Mouse (Mus musculus): ENCODE data around the gene Jmy.

Gene Jmy

DNA sequence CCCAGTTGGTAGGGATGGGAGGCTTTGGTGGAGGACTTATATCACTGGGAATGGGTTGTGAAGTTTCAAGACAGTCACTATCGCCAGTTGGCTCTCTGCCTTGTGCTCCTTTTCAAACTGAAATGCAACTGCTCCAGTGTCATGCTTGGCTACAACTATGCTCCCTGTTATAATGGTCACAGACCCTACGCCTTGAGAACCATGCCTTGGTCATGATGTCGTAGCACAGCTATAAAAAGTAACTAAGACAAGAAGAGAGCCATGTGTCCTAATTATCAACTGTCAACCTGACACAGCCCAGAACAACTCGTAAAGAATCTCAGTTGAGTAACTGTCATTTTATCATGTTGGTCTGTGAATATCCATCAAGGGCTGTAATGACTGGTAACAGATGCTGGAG lies 41.0 kb downstream of the Jmy start:
- DNase-seq = no peak

DNA sequence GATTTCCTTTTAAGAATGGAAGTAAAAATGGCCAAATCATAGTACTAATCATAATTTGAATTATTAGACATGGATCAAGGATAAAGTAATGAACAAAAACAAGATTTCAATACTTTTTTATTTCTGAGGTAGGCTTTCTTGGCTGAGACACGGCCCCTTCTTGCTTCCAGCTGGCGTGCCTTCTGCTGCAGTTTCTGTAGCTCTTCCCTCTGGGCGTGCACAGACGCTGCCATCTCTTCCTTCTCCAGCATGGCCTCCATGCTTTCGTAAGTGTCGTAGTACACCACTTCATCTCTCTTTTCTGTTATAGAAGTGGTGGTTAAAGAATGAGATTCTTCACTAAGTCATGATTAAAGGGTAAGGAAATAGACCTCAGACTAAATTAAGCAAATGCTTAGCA lies 46.3 kb downstream of the Jmy start:
- no peak for DNase-seq

DNA sequence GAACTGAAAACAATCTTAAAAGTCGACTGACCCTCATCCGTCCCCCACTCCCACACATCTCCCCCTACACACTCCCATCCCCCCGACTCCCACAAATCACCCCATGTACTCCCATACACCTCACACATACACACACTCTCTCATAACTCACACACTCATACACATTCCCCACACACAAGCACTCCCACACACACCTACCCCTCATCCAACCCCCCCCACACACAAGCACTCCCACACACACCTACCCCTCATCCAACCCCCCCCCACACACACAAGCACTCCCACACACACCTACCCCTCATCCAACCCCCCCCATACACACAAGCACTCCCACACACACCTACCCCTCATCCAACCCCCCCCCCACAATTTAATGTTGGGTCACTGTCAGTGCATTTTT lies 59.4 kb downstream of the Jmy start:
- DNase-seq = no peak

DNA sequence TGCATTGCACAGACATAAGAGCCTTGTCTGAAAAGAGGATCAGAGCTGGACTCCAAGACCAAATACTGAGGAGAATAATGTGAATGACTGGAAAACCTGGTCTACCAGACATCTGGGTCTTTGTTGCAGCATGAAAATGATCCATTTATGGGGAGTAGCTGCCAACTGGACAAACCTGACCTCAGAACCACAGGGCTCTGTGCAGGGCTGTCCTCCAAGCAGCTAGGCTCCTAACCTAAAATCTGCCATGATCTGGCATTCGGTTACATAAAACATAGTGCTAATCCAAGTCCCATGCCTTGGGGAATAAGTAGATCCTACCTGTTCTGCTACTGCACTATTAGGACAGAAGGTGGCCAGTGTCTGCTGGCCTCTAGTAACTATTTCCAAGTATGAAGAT lies 70.4 kb downstream of the Jmy start:
- DNase-seq = no peak

DNA sequence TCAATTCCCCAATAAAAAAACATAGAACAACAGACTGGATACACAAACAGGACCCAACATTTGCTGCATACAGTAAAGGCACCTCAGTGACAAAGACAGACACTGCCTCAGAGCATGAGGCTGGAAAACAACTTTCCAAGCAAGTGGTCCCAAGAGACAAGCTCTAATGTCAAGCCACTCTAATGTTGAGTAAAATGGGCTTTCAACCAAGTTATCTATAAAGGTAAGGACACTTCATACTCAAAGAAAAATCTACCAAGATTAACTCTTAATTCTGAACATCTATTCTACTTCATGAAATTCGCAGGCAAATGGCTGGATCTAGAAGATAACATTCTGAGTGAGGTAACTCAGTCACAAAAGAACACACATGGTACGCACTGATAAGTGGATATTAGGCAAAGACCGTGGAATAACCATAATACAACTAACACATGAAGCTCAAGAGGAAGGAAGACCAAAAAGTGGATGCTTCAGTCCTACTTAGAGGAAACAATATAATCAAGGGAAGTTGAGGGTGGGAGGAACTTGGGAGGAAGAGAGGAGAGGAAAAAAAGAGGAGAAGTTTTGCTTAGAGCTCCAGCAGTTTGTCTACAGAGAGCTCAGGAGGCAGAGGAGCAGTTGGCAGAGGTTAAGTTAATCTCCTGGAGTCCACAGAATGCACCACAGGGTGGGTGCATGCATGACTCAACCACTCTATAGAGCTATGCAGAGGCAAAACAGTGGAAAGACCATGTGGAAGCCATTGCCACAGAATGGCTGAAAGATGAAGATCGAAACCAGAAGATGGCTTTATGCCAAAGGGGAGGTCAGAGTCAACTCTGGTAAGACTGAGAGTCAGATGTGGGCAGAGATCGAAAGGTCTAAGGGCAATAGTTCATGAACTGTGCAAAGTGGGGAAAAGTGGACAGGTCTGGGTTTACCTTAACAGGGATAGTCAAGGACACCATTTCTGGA lies 71.4 kb downstream of the Jmy start:
- DNase-seq = peak; percentile 31 to 39

DNA sequence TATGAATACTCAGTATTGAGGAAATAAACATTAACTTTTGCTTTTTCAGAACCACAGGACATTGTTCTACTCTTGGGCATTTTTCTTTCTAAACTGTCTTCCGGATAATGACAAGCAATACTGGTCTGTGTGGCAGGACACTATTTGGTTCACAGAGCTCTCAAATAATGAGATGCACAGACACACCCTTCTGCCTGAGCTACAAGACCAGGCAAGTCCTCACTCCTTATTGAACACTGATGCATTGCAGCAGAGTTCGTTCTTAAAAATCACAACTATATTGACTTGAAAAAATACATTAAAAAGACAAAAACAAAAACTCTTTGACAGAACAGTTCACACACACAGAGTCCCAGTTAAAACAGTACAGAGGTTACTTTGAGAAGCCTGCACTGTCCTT lies 76.4 kb downstream of the Jmy start:
- DNase-seq = no peak

DNA sequence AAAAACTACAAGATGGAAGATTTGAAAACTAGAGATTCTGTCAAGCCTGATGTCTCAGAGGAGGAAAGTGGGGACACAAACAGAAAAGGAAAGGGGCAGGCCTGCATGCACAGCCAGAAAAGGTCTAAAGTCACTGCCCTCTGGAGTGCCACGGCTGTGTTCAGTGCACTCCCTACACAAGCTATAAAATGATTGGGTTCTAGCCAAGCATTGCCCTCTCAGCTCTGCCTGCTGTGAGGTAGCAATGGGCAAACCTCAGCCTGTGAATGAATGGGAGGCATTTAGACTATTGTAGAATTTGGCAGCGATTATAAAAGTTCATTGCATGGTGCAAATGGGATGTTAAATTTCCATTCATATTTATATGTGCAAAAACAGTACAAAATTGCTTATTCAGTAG lies 79.8 kb downstream of the Jmy start:
- DNase-seq = no peak

DNA sequence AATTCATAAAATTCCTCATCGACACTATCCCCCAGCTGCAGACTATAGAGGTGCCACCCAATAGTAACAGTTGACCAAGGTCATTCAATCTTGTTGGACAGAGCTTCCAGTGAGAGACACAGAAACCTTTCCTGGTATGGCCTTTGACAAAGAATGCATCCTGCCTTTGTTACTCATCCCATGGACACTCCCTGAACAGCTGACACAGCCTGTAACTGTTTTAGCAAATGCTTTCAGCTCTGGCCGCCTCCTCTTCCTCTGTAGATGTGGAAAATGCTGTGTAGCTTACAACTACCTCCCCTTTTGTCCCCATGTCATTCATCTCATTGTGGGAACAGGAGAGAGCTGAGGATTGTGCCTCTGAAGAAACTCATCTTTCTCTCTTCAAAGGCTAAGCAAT lies 81.3 kb downstream of the Jmy start:
- DNase-seq = no peak

DNA sequence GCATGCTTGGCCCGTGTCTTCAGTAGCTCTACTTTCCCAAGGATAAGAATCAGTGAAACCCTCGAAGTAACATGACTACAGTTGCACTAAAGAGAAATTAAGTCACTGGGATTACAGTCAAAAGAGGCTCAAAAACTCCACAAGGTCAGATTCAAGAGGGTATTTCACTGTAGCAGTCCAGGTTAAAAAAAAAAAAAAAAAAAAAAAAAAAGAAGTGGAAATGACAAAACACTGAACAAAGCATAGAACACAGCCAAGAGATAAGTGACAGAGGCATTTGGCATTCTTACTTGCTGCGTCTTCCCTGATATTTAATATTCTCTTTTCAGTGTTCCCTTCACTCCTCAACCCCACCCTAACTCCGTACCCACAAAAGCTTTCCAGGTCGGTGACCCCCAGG lies 84.6 kb downstream of the Jmy start:
- no peak for DNase-seq

DNA sequence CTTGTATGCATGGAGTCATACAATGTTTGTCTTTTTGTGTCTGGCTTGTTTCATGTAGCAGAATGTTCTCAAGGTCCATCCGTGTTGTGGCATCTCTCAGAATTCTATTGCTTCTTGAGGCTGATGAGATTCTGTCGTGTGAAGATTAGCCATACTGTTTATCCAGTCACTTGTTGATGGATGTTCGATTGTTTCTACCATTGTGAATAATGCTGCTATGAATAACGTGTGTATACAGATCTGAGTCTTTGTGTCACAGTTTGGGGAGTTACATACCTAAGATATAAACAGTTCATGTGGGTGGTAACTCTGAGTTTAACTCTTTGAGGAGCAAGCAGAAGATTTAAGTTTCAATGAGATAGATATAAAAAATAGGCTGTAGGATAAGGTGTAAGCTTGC lies 89.3 kb downstream of the Jmy start:
- no peak for DNase-seq

DNA sequence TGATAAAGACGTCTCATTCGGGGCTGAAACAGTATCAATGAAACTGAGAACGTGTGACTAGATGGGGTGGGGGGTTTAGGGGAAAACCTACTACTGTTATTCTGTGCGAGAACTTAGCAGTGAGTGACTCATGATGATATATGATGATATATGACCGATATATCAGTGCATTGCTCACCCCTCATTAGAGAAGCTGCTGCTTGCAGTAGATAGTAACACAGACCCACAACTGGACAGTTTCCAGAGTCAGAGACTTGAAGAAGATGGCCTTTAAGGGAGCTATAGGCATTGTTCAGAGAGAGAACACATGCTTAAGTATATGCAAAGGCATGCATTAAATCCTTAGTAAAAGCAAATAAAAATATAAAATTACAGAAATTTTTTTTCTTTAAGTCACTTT lies 92.8 kb downstream of the Jmy start:
- no peak for DNase-seq

DNA sequence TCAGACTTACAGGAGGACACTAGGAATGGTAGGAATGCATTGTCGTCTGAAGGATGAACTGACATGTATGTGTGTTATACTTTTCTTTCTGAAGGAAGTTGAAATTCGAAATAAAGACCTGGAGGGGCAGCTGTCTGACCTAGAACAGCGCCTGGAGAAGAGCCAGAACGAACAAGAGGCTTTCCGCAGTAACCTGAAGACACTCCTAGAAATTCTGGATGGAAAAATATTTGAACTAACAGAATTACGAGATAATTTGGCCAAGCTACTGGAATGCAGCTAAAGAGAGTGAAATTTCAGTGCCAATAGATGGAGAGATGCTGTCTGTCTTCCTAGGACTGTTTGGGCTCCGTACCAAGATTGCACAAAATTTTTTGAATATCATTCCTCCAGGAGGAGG lies 97.7 kb downstream of the Jmy start:
- DNase-seq = no peak

DNA sequence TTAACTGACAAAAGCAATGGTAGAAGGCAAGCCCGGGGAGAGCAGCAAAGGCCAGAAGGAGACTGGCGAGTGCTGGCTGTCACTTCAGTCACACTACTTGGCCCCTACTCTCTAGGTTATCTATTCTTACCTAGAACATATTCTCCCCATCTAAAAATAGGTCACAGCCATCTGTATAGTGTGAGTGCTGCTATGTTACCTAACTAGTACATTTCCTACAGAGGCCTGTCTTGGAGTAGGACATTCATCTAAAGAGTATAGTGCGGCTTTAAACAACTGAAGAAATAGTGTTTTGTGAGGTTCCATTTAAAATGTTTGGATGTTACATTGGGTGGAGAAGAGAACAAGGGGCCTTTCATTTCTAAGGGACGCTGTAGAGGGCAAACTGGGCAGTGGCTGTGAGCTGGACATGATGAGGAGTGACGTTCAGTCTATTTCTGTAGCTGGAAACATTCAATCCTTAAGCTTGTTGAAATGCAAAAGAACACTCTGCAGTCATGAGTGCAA lies 99.8 kb downstream of the Jmy start:
- DNase-seq = no peak

DNA sequence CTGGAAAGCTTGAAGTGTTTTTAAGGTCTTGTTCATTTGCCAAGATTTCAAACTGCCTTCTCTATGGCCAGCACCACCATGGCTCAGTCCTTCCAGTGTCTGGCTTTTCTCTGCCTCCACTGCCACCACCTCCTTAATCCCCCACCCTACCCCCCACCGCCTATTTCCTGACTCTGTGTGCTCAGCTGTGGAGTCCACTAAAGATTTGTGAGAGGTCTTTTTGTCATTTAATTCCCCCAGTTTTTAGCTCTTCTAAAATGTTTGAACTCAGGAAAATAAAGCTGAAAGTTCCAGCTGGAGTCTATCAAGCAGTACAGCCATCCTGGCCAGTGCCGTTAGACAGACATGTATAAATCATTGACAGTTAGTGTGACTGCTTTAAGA lies 110.4 kb downstream of the Jmy start:
- DNase-seq = no peak

DNA sequence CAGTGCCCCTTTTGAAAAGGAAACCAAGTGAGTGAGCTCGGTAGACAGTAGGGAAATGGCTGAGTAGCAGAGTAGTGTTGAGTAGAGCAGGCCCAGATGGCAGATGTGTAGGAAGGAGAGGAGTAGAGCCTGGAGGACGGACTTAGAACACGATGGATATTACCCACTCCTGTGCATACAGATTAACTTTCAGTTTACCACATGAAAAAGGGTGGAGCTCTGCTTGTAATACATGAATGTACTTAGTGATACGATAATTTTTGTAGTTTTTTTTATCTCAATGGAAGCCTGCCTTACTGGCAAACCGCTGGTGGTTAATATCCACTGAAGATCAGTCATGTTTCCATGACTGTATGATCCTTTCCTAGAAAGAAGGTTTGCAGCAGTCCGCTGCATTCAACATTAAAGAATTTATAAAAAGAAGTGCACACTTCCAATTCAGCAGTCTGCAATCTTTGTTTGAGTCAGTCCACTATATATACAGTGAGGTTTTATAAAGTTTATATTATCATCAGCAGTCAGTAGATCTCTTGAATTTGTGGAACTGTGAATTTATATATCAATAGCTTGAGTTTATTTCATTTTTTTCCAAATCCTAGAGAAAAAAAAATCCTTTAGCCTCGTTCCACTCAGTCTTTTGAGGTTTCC lies 110.9 kb downstream of the Jmy start:
- DNase-seq = no peak

DNA sequence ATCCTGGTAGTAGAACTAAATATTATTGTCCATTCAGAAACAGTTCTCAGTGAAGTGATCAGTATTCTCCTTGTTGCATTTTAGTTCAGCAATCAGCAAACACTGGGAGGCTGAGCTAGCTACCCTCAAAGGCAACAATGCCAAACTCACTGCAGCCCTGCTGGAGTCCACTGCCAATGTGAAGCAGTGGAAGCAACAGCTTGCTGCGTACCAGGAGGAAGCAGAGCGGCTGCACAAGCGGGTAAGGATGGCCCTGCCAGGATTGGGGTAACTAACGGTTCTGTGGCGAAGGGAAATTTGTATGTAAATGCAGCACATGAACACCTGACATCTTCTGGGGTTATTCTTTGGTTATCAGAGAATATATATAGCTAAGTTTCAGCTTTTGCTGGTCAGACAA lies 112.2 kb downstream of the Jmy start:
- DNase-seq = no peak

DNA sequence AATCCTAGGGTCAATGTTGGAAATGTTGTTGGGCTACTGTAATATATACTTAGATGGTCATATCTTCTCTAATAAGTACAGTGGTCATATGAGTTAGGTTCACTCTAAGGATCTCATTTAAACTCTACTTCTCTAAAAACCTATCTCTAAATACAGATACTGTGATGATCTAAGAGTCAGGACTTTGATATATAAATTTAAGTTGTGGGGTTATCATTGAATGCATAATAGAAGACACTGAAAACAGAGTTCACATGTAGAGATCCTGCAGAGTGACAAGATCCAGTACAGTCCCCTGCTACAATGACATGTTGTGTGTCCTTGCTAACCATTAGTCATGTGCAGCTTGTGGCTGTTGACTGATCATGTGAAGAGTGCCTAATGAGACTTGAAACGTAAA lies 114.5 kb downstream of the Jmy start:
- DNase-seq = no peak

DNA sequence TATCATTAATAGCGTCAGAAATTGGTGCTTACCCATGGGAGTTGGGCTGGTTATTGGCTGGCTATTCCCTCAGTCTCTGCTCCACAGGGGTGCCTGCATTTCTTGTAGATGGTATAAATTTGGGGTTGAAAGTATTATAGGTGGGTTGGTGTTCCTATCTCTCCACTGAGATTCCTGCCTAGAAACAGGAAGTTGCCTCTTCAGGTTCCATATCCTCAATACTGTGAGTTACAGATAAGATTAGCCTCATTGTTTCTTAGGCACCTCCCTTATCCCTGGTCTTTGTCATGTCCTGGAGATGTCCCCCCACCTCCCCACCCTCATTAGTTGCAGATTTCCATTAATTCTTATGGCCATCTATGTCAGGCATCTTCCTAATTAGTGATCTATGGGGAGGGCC lies 115.1 kb downstream of the Jmy start:
- DNase-seq = no peak

DNA sequence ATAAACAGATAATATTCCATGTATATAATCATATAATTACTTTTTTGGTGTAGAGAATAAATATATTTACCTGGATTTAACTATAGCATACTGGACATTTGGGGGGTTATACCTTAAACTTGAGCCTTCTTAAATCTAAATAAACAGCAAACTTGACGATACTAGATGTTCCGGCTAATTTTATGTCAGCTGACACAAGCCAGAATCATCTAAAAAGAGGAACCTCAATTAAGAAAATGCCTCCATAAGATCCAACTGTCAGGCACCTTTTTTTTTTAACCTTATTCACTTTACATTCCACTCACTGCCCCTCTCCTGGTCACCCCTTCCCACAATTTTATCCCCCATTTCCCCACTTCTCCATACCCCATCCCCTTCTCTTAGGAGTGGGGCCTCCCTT lies 116.0 kb downstream of the Jmy start:
- no peak for DNase-seq

DNA sequence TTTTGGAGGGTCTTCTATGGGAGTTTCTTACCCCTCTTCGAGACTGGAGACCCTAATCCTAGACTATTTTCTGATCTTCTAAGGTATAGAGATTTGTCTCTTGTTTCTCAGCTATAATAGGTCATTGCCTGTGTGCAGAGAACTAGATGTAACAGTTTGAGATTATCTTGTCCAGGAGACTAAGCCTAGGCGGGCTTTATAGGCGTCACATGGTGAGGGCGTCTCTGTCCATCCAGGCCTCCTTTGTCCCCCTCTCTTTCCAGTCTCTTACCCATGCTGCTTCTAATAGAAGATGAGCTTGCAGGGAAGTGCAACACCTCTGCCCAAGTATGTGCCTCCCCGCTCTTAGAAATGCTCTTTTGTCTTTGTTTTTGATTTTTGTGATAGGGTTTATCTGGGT lies 116.5 kb downstream of the Jmy start:
- no peak for DNase-seq

DNA sequence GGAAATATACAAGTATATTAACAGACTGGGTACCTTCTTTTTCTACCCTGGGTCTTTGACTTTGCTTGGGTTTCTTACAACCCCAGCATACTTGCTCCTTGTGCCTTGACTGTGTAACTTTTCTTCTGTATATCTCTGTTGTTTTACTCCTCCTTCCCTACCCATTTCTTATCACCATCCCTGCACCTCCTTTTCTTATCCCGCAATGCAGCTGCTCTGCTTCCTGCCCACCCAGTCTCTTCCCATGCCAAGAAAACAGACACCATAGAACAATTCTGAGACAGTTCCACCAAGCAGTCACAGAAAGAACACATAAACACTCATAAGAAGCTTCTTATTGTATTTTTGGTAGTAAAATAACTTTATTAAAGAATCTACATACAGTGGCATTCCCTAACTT lies 118.3 kb downstream of the Jmy start:
- DNase-seq = no peak

DNA sequence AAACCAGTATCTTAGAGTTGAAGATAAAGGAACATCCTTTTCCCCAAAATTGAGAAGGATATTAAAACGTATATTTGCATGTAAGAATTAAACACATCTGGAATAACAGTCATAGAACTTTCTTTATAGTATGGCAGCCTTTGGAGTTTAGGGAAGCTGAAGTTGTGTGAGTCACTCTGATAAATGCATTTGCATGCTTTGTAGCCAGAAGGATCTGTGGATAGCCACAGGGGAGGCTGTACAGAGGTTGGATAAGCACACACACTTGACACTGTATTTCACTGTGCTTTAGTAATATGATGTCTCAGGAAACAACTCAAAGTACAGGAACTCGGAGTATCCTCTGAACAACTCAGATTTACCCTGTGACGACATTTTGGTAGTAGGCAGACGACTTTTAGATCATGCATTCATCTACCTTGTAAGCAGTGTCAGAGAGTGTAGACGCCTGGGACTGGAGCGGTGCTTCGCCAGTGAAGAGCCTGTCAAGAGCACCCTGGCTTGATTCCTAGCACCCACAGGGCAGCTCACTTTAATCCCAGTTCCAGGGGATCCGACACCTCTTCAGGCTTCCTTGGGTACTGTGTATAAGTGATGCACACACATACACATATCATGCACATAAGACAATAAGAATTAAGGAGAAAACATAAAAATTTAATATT lies 119.1 kb downstream of the Jmy start:
- DNase-seq = no peak
